Mouse (Mus musculus) embryonic stem cell, embryonic (primary cell): ENCODE results near the gene Grik4.
"Not testable (repeated sequence)": the region's sequence is repeated elsewhere in the genome, so short reads cannot be mapped to it uniquely, and the experiment has no call there.

ENCODE experiments used
- CTCF ChIA-PET, 4 experiments: fragments of 300-600 bp in 2 of 4; fragments of 350-600 bp in 2 of 4; sonication (Branson Sonifier 250); formaldehyde crosslinking; loops; one replicate each; lab custom pipeline; 2022; ENCODE audit warnings: inconsistent platforms in 2 of 4; lab: Charles Lee
- POLR2A ChIA-PET, 4 experiments: fragments of 300-600 bp in 2 of 4; fragments of 350-600 bp in 2 of 4; sonication (Branson Sonifier 250); formaldehyde crosslinking; loops; one replicate each; lab custom pipeline; 2022; ENCODE audit warnings: antibody characterized with exemption in 4 of 4, inconsistent platforms in 1 of 4; lab: Charles Lee

Grik4 gene

GRCm38 (mm10) chr9:42943781-42944535 lies at the start of gene Grik4:
Grik4 (minus strand) TSS chr9:42944493.
- CTCF ChIA-PET: interaction anchor here (0.6 to 3.3 kb wide), 162 partner anchors 9 to 1992 kb away, joined by 3 to 44 read pairs (median 5); partner anchors contain the start of genes Pou2f3 (in 4 of the 4) and Tmem136 (in 1 of the 4)
- POLR2A ChIA-PET: interaction anchor here (0.6 to 2.5 kb wide), 32 partner anchors 8 to 627 kb away, joined by 3 to 11 read pairs (median 4); no protein-coding TSS in a partner anchor

GRCm38 (mm10) chr9:42993659-42994058 lies 49.4 kb upstream of the Grik4 start:
- ChIA-PET POLR2A (interaction anchor here in 1 of 4 experiments (0.5 kb wide), 1 partner anchor 59 kb away, joined by 3 read pairs; no protein-coding TSS in a partner anchor), CTCF (no interaction called here)

GRCm38 (mm10) chr9:42987988-42988387 lies 43.7 kb upstream of the Grik4 start:
- POLR2A ChIA-PET: interaction anchor here in 1 of 4 experiments (0.9 to 1.2 kb wide), 2 partner anchors 11 to 104 kb away, joined by 3 to 8 read pairs; no protein-coding TSS in a partner anchor
- CTCF ChIA-PET: no interaction called here

- ChIA-PET CTCF (interaction anchor here in 2 of 4 experiments (0.6 kb wide), 2 partner anchors 318 to 579 kb away, joined by 3 read pairs; no protein-coding TSS in a partner anchor), POLR2A (interaction anchor here in 2 of 4 experiments (0.8 to 1.5 kb wide), 3 partner anchors 8 to 241 kb away, joined by 3 to 4 read pairs (median 4); partner anchors contain the start of gene Pou2f3 (in 1 of the 2))
Observed at GRCm38 (mm10) chr9:42968894-42969521, 24.7 kb upstream of the Grik4 start.

- CTCF ChIA-PET: interaction anchor here in 1 of 4 experiments (0.6 kb wide), 1 partner anchor 1938 kb away, joined by 3 read pairs; no protein-coding TSS in a partner anchor
- POLR2A ChIA-PET: no interaction called here
Observed at GRCm38 (mm10) chr9:42967731-42968130, 23.4 kb upstream of the Grik4 start.

GRCm38 (mm10) chr9:42964809-42965208 lies 20.5 kb upstream of the Grik4 start:
- POLR2A ChIA-PET, CTCF ChIA-PET: not testable (repeated sequence)

- ChIA-PET POLR2A (interaction anchor here in 1 of 4 experiments (0.7 kb wide), 1 partner anchor 37 kb away, joined by 4 read pairs; no protein-coding TSS in a partner anchor), CTCF (no interaction called here)
Observed at GRCm38 (mm10) chr9:42964366-42964765, 20.1 kb upstream of the Grik4 start.

GRCm38 (mm10) chr9:42962506-42962905 lies 18.2 kb upstream of the Grik4 start:
- POLR2A ChIA-PET: interaction anchor here in 1 of 4 experiments (1.5 kb wide), 2 partner anchors 9 to 18 kb away, joined by 3 read pairs; partner anchors contain the start of gene Grik4

GRCm38 (mm10) chr9:42958401-42958800 lies 14.1 kb upstream of the Grik4 start:
- ChIA-PET CTCF (interaction anchor here in 2 of 4 experiments (1.3 to 2.9 kb wide), 3 partner anchors 13 to 15 kb away, joined by 3 to 12 read pairs (median 5); partner anchors contain the start of gene Grik4 (in 2 of the 2)), POLR2A (interaction anchor here in 1 of 4 experiments (0.7 to 3.2 kb wide), 3 partner anchors 9 to 255 kb away, joined by 3 to 14 read pairs (median 4); partner anchors contain the start of gene Grik4)

More at GRCm38 (mm10) chr9:42962506-42962905, 18.2 kb upstream of the Grik4 start:
- CTCF ChIA-PET: interaction anchor here in 1 of 4 experiments (3.0 kb wide), 1 partner anchor 18 kb away, joined by 11 read pairs; the partner anchor contains the start of gene Grik4

- CTCF ChIA-PET: interaction anchor here in 2 of 4 experiments (0.5 to 0.8 kb wide), 3 partner anchors 209 to 398 kb away, joined by 3 to 9 read pairs (median 6); no protein-coding TSS in a partner anchor
- POLR2A ChIA-PET: interaction anchor here in 3 of 4 experiments (0.6 to 2.2 kb wide), 5 partner anchors 11 to 414 kb away, joined by 3 to 14 read pairs (median 4); no protein-coding TSS in a partner anchor
Observed at GRCm38 (mm10) chr9:42948381-42948780, 4.1 kb upstream of the Grik4 start.

- ChIA-PET POLR2A (interaction anchor here (0.6 to 2.5 kb wide), 34 partner anchors 9 to 1690 kb away, joined by 3 to 11 read pairs (median 4); no protein-coding TSS in a partner anchor), CTCF (interaction anchor here (0.5 to 3.3 kb wide), 169 partner anchors 9 to 1772 kb away, joined by 3 to 44 read pairs (median 5); partner anchors contain the start of genes Pou2f3 (in 4 of the 4) and Sc5d (in 1 of the 4))
Observed at GRCm38 (mm10) chr9:42945174-42945573, 881 bp upstream of the Grik4 start.

GRCm38 (mm10) chr9:42944536-42945006 lies 278 bp upstream of the Grik4 start:
- POLR2A ChIA-PET: interaction anchor here (0.6 to 2.5 kb wide), 40 partner anchors 9 to 697 kb away, joined by 3 to 11 read pairs (median 4); no protein-coding TSS in a partner anchor
- CTCF ChIA-PET: interaction anchor here (0.5 to 3.3 kb wide), 201 partner anchors 9 to 1991 kb away, joined by 3 to 44 read pairs (median 4); partner anchors contain the start of genes Pou2f3 (in 4 of the 4), Sc5d (in 1 of the 4) and Tmem136 (in 1 of the 4)

- ChIA-PET POLR2A (interaction anchor here in 3 of 4 experiments (0.6 to 2.5 kb wide), 9 partner anchors 9 to 410 kb away, joined by 3 to 11 read pairs (median 3); no protein-coding TSS in a partner anchor), CTCF (interaction anchor here in 2 of 4 experiments (1.1 to 3.1 kb wide), 20 partner anchors 9 to 628 kb away, joined by 3 to 28 read pairs (median 9); no protein-coding TSS in a partner anchor)
Observed at GRCm38 (mm10) chr9:42943057-42943529, 1.2 kb downstream of the Grik4 start.

- CTCF ChIA-PET: interaction anchor here in 3 of 4 experiments (0.7 to 2.4 kb wide), 6 partner anchors 183 to 626 kb away, joined by 3 to 8 read pairs (median 3); no protein-coding TSS in a partner anchor
- POLR2A ChIA-PET: interaction anchor here in 3 of 4 experiments (0.6 to 2.5 kb wide), 11 partner anchors 10 to 571 kb away, joined by 3 to 8 read pairs (median 3); no protein-coding TSS in a partner anchor
Observed at GRCm38 (mm10) chr9:42942148-42942547, 2.1 kb downstream of the Grik4 start.

- CTCF ChIA-PET: interaction anchor here in 2 of 4 experiments (0.6 to 1.4 kb wide), 2 partner anchors 12 to 25 kb away, joined by 3 to 4 read pairs; partner anchors contain the start of gene Grik4 (in 1 of the 2)
- POLR2A ChIA-PET: interaction anchor here in 3 of 4 experiments (0.7 to 2.1 kb wide), 4 partner anchors 12 to 493 kb away, joined by 3 to 4 read pairs (median 4); partner anchors contain the start of gene Grik4 (in 1 of the 3)
Observed at GRCm38 (mm10) chr9:42932146-42932545, 12.1 kb downstream of the Grik4 start.

GRCm38 (mm10) chr9:42927498-42927897 lies 16.8 kb downstream of the Grik4 start:
- POLR2A ChIA-PET: interaction anchor here in 3 of 4 experiments (0.9 to 1.7 kb wide), 8 partner anchors 11 to 136 kb away, joined by 3 to 4 read pairs (median 3); partner anchors contain the start of gene Grik4 (in 1 of the 3)
- CTCF ChIA-PET: interaction anchor here in 1 of 4 experiments (1.3 kb wide), 1 partner anchor 17 kb away, joined by 3 read pairs; the partner anchor contains the start of gene Grik4
